8 mouse cellular contexts compared by ENCODE assay signal in genomic region chr9:50697706-50698041, GRCm38 (mm10). TPM values are rescaled to one million over a fixed set of nuclear protein-coding genes. Genes with fewer than 3 reads are reported as not detected.
DNase-seq lines count a peak whose midpoint lies in the region; ATAC-seq and TF ChIP-seq lines count a peak whose summit lies in the region.

No protein-coding gene starts in this region.

- ATAC-seq in frontal cortex, adult (ENCODE audit: low TSS enrichment): peak; percentile 88
- no peak for ATAC-seq in liver, postnatal 0 days
- peak; percentile 82 for ATAC-seq in neural tube, embryonic 15.5 days (ENCODE audit: low FRiP score)

- peak overlapping the region; percentile 73 for H3K4me2 ChIP-seq in liver, postnatal 0 days (ENCODE audit: low read depth, low read length)
- H3K4me2 ChIP-seq in neural tube, embryonic 15.5 days: peak overlapping the region; percentile 94

- no peaks in the 10 kb centered on the region for H3K36me3 ChIP-seq in MEL (ENCODE audit: control insufficient read depth in 1 of 2, insufficient read depth in 2 of 2, low read length in 2 of 2)
- no peaks in the 10 kb centered on the region for H3K36me3 ChIP-seq in liver, postnatal 0 days (replicated peaks; ENCODE audit: insufficient read depth, low read length)
- peaks cover 29% of the 10 kb centered on the region for H3K36me3 ChIP-seq in neural tube, embryonic 15.5 days

- 0% methylated on average over 12 of the region's 12 CpGs for WGBS in cerebellum, adult 2 months
- 3% methylated on average over 12 of the region's 12 CpGs for WGBS in liver, postnatal 0 days (ENCODE audit: insufficient replicate concordance)
- WGBS in neural tube, embryonic 15.5 days: under 1% methylated on average over 12 of the region's 12 CpGs

- no peak for TF ChIP-seq RAD21 in MEL (IDR thresholded peaks at IDR 0.05; ENCODE audit: low read depth, low read length)

- no peaks in the 10 kb centered on the region for H3K4me1 ChIP-seq in MEL (ENCODE audit: control insufficient read depth in 1 of 2, insufficient read depth in 2 of 2, low read length in 2 of 2)
- H3K4me1 ChIP-seq in cerebellum, adult 2 months (ENCODE audit: control insufficient read depth, insufficient read depth, low read length): peaks cover 16% of the 10 kb centered on the region
- H3K4me1 ChIP-seq in liver, postnatal 0 days (ENCODE audit: insufficient read depth): peaks cover 8% of the 10 kb centered on the region; the same call in 1 of the 2 replicates
- peaks cover 51% of the 10 kb centered on the region for H3K4me1 ChIP-seq in neural tube, embryonic 15.5 days

- H3K4me3 ChIP-seq in MEL (ENCODE audit: control insufficient read depth in 1 of 2, insufficient read depth in 1 of 2, low read depth in 2 of 2, low read length in 2 of 2): no peak overlapping the region
- H3K4me3 ChIP-seq in cerebellum, adult 2 months (replicated peaks; ENCODE audit: insufficient read depth, low read depth, low read length): peak overlapping the region; percentile 65
- H3K4me3 ChIP-seq in layer of hippocampus, adult 2 months: peak overlapping the region; percentile 93
- 0 out of 2 replicates have a peak overlapping the region, but pooled peaks have one; percentile 21 for H3K4me3 ChIP-seq in liver, postnatal 0 days (ENCODE audit: low read depth, low read length)
- H3K4me3 ChIP-seq in neural tube, embryonic 15.5 days (replicated peaks): peak overlapping the region; percentile 72

- no peak for TF ChIP-seq EP300 in MEL (IDR thresholded peaks at IDR 0.05; ENCODE audit: low read depth in 1 of 2, low read length in 2 of 2)
- no peak for TF ChIP-seq EP300 in liver, postnatal 0 days (IDR thresholded peaks at IDR 0.05; ENCODE audit: low read depth)

- peaks cover 22% of the 10 kb centered on the region in 2 experiments for H3K27me3 ChIP-seq in MEL (ENCODE audit: control insufficient read depth in 1 of 2, insufficient read depth in 2 of 2, low read length in 2 of 2)
- no peaks in the 10 kb centered on the region for H3K27me3 ChIP-seq in cerebellum, adult 2 months (ENCODE audit: control insufficient read depth, insufficient read depth, low read length)
- H3K27me3 ChIP-seq in liver, postnatal 0 days (ENCODE audit: insufficient read depth, low read length): peaks cover 38% of the 10 kb centered on the region
- no peaks in the 10 kb centered on the region for H3K27me3 ChIP-seq in neural tube, embryonic 15.5 days (replicated peaks)

- no peak for TF ChIP-seq POLR2A in MEL (IDR thresholded peaks at IDR 0.05; ENCODE audit: control insufficient read depth in 1 of 2, insufficient read depth in 1 of 2, low read depth in 1 of 2, low read length in 2 of 2, poor library complexity in 1 of 2)
- TF ChIP-seq POLR2A in cerebellum, adult 2 months (IDR thresholded peaks at IDR 0.05; ENCODE audit: borderline replicate concordance, insufficient read depth, low read length): peak; percentile 69; the same call in 1 of the 2 replicates

- H3K27ac ChIP-seq in MEL (ENCODE audit: control insufficient read depth, low read depth, low read length): no peak overlapping the region
- peak overlapping the region; percentile 63; the same call in 1 of the 2 replicates for H3K27ac ChIP-seq in cerebellum, adult 2 months (ENCODE audit: insufficient read depth, low read length)
- H3K27ac ChIP-seq in layer of hippocampus, adult 2 months: peak overlapping the region; percentile 92
- no peak overlapping the region for H3K27ac ChIP-seq in liver, postnatal 0 days (ENCODE audit: low read depth)
- H3K27ac ChIP-seq in neural tube, embryonic 15.5 days (replicated peaks): peak overlapping the region; percentile 69

- H3K79me2 ChIP-seq in MEL (ENCODE audit: control insufficient read depth, insufficient read depth, low read length, poor library complexity): no peaks in the 10 kb centered on the region

- H3K9me3 ChIP-seq in MEL (replicated peaks; ENCODE audit: insufficient read depth, low read length): no peaks in the 10 kb centered on the region
- H3K9me3 ChIP-seq in liver, postnatal 0 days (ENCODE audit: low read length): no peaks in the 10 kb centered on the region
- H3K9me3 ChIP-seq in neural tube, embryonic 15.5 days (replicated peaks): no peaks in the 10 kb centered on the region

- peak; percentile 26 for DNase-seq in MEL (ENCODE audit: low read depth, low spot score)
- peak; percentile 83 to 90 for DNase-seq in cerebellum, adult 2 months
- peak; percentile 74 for DNase-seq in heart, postnatal 4 days
- DNase-seq in layer of hippocampus, adult 2 months (ENCODE audit: low spot score in 2 of 2): peak; percentile 84 to 94
- DNase-seq in liver, postnatal 0 days: peak; percentile 57
- DNase-seq in thymus, postnatal 4 days: peak; percentile 57

- H3K9ac ChIP-seq in MEL (ENCODE audit: control insufficient read depth, low read depth, low read length, poor library complexity, severe bottlenecking): no peak overlapping the region
- no peak overlapping the region for H3K9ac ChIP-seq in liver, postnatal 0 days (replicated peaks)
- H3K9ac ChIP-seq in neural tube, embryonic 15.5 days (replicated peaks): peak overlapping the region; percentile 63

- no peak for TF ChIP-seq CTCF in MEL (IDR thresholded peaks at IDR 0.05 in 2 of 3, conservative IDR thresholded peaks at IDR 0.05 in 1 of 3; ENCODE audit: control insufficient read depth in 1 of 3, insufficient read depth in 1 of 3, low read depth in 2 of 3, low read length in 3 of 3, poor library complexity in 1 of 3, severe bottlenecking in 1 of 3)
- no peak for TF ChIP-seq CTCF in cerebellum, adult 2 months (IDR thresholded peaks at IDR 0.05; ENCODE audit: borderline replicate concordance, insufficient read depth, low read depth, low read length)
- no peak for TF ChIP-seq CTCF in layer of hippocampus, adult 2 months (conservative IDR thresholded peaks at IDR 0.05)
- TF ChIP-seq CTCF in liver, postnatal 0 days (IDR thresholded peaks at IDR 0.05; ENCODE audit: low read depth): no peak

TF ChIP-seq in MEL, 35 proteins besides CTCF, POLR2A, EP300 and RAD21:
- TF ChIP-seq KAT2A (conservative IDR thresholded peaks at IDR 0.05; ENCODE audit: low read depth, low read length): no peak
- TF ChIP-seq MEF2A (IDR thresholded peaks at IDR 0.05; ENCODE audit: extremely low read depth, insufficient replicate concordance, low read depth, low read length, poor library complexity, severe bottlenecking): no peak
- no peak for TF ChIP-seq USF1 (IDR thresholded peaks at IDR 0.05; ENCODE audit: low read depth, low read length)
- TF ChIP-seq RCOR1 (IDR thresholded peaks at IDR 0.05; ENCODE audit: low read depth, low read length): no peak
- TF ChIP-seq NRF1 (IDR thresholded peaks at IDR 0.05; ENCODE audit: insufficient read depth, low read depth, low read length, poor library complexity, severe bottlenecking): peak; percentile 42; the same call in 1 of the 2 replicates
- TF ChIP-seq TCF12 (IDR thresholded peaks at IDR 0.05; ENCODE audit: low read depth, low read length): no peak

RNA-seq across cellular contexts. Expression of gene Dlat, which starts 38.1 kb away (rescaled TPM):
- 52.2 and 71.7 TPM in 2 replicates for total RNA-seq in MEL (2012; rRNA removed)
- 10 to 100 TPM in 1 of 2 experiments, not detected in 1; 77.4 TPM for polyA plus RNA-seq in MEL (2012; ENCODE audit: insufficient read depth in 1 of 2, insufficient read length in 2 of 2, low read depth in 1 of 2, low replicate concordance in 2 of 2, missing spikeins in 1 of 2)
- polyA plus RNA-seq in cerebellum, adult 2 months (2012; rRNA removed): 78.4 and 82.3 TPM in 2 replicates
- 100 to 1,000 TPM; 278 to 283 TPM for total RNA-seq in heart, postnatal 4 days (2021)
- 100 to 1,000 TPM; 131 to 136 TPM for total RNA-seq in layer of hippocampus, adult 2 months (2021)
- 25.5 and 26.1 TPM in 2 replicates for polyA plus RNA-seq in liver, postnatal 0 days (2015; fragmentation: Nextera tagmentation; extraction: Ambion mirVana)
- polyA plus RNA-seq in neural tube, embryonic 15.5 days (2015; fragmentation: Nextera tagmentation; extraction: Ambion mirVana): 58.6 and 61.7 TPM in 2 replicates

RNA-seq across cellular contexts. Expression of gene Dixdc1, which starts 41.6 kb away (rescaled TPM):
- total RNA-seq in MEL (2012; rRNA removed): not detected in 2 replicates
- under 1 TPM in 1 of 2 experiments, not detected in 1; 0.07 TPM for polyA plus RNA-seq in MEL (2012; ENCODE audit: insufficient read depth in 1 of 2, insufficient read length in 2 of 2, low read depth in 1 of 2, low replicate concordance in 2 of 2, missing spikeins in 1 of 2)
- 81.7 and 85.7 TPM in 2 replicates for polyA plus RNA-seq in cerebellum, adult 2 months (2012; rRNA removed)
- 10 to 100 TPM in 1 of 2 experiments, 1 to 10 TPM in 1; 9.9 to 10.1 TPM for total RNA-seq in heart, postnatal 4 days (2021)
- 10 to 100 TPM; 80.1 to 87.4 TPM for total RNA-seq in layer of hippocampus, adult 2 months (2021)
- polyA plus RNA-seq in liver, postnatal 0 days (2015; fragmentation: Nextera tagmentation; extraction: Ambion mirVana): 3.6 and 3.7 TPM in 2 replicates
- polyA plus RNA-seq in neural tube, embryonic 15.5 days (2015; fragmentation: Nextera tagmentation; extraction: Ambion mirVana): 28.3 and 30.4 TPM in 2 replicates

RNA-seq across cellular contexts. Expression of gene 2310030G06Rik, which starts 48.7 kb away (rescaled TPM):
- not detected in 2 replicates for total RNA-seq in MEL (2012; rRNA removed)
- not detected for polyA plus RNA-seq in MEL (2012; ENCODE audit: insufficient read depth in 1 of 2, insufficient read length in 2 of 2, low read depth in 1 of 2, low replicate concordance in 2 of 2, missing spikeins in 1 of 2)
- polyA plus RNA-seq in cerebellum, adult 2 months (2012; rRNA removed): 3.0 and 3.8 TPM in 2 replicates
- total RNA-seq in heart, postnatal 4 days (2021): 1 to 10 TPM; 5.2 to 6.3 TPM
- total RNA-seq in layer of hippocampus, adult 2 months (2021): 1 to 10 TPM in 1 of 2 experiments, under 1 TPM in 1; 0.87 to 1.9 TPM
- polyA plus RNA-seq in liver, postnatal 0 days (2015; fragmentation: Nextera tagmentation; extraction: Ambion mirVana): 11.6 and 13.9 TPM in 2 replicates
- 2.3 and 3.3 TPM in 2 replicates for polyA plus RNA-seq in neural tube, embryonic 15.5 days (2015; fragmentation: Nextera tagmentation; extraction: Ambion mirVana)

RNA-seq across cellular contexts. Expression of gene Cryab, which starts 53.5 kb away (rescaled TPM):
- not detected in 2 replicates for total RNA-seq in MEL (2012; rRNA removed)
- polyA plus RNA-seq in MEL (2012; ENCODE audit: insufficient read depth in 1 of 2, insufficient read length in 2 of 2, low read depth in 1 of 2, low replicate concordance in 2 of 2, missing spikeins in 1 of 2): not detected
- 296 and 364 TPM in 2 replicates for polyA plus RNA-seq in cerebellum, adult 2 months (2012; rRNA removed)
- total RNA-seq in heart, postnatal 4 days (2021): 1,000 to 10,000 TPM; 1,184 to 1,197 TPM
- 100 to 1,000 TPM; 117 to 119 TPM for total RNA-seq in layer of hippocampus, adult 2 months (2021)
- 9.1 and 14.2 TPM in 2 replicates for polyA plus RNA-seq in liver, postnatal 0 days (2015; fragmentation: Nextera tagmentation; extraction: Ambion mirVana)
- 24.7 and 28.2 TPM in 2 replicates for polyA plus RNA-seq in neural tube, embryonic 15.5 days (2015; fragmentation: Nextera tagmentation; extraction: Ambion mirVana)

RNA-seq across cellular contexts. Expression of gene Hspb2, which starts 54.5 kb away (rescaled TPM):
- not detected in 2 replicates for total RNA-seq in MEL (2012; rRNA removed)
- polyA plus RNA-seq in MEL (2012; ENCODE audit: insufficient read depth in 1 of 2, insufficient read length in 2 of 2, low read depth in 1 of 2, low replicate concordance in 2 of 2, missing spikeins in 1 of 2): not detected
- polyA plus RNA-seq in cerebellum, adult 2 months (2012; rRNA removed): 3.2 and 3.4 TPM in 2 replicates
- 100 to 1,000 TPM; 130 to 150 TPM for total RNA-seq in heart, postnatal 4 days (2021)
- under 1 TPM; 0.51 to 0.79 TPM for total RNA-seq in layer of hippocampus, adult 2 months (2021)
- polyA plus RNA-seq in liver, postnatal 0 days (2015; fragmentation: Nextera tagmentation; extraction: Ambion mirVana): 0.86 and 1.2 TPM in 2 replicates
- 4.9 and 6.6 TPM in 2 replicates for polyA plus RNA-seq in neural tube, embryonic 15.5 days (2015; fragmentation: Nextera tagmentation; extraction: Ambion mirVana)

Comparison
In these comparisons a context has a peak if more than half of its experiments do, and no peak if none do; other contexts are left out.
1. DNase-seq: peak in every context shown above with its lines; median percentile 89 in layer of hippocampus, adult 2 months; 86 in cerebellum, adult 2 months; 74 in heart, postnatal 4 days; 57 in liver, postnatal 0 days; 57 in thymus, postnatal 4 days; 26 in MEL.
2. H3K27ac ChIP-seq: peak in cerebellum, adult 2 months (single experiment), layer of hippocampus, adult 2 months (single experiment) and neural tube, embryonic 15.5 days (single experiment); none in MEL (single experiment) and liver, postnatal 0 days (single experiment).
3. H3K4me3 ChIP-seq: peak in cerebellum, adult 2 months (single experiment), layer of hippocampus, adult 2 months (single experiment), liver, postnatal 0 days (single experiment) and neural tube, embryonic 15.5 days (single experiment); none in MEL (0 of 2).